Mouse (Mus musculus) testis, postnatal 10 days (tissue): ENCODE results near the gene Tprn.

Experiments
- DNase-seq: peaks from one replicate; pipeline ENCODE4 v3.0.0; 2021; ENCODE audit warnings: low spot score

Tprn gene

GRCm38 (mm10) chr2:25262291-25262767 is at the start of gene Tprn:
Tprn (plus strand) TSS chr2:25262618.
- DNase-seq = peak; percentile 93

- DNase-seq = no peak
Measured at GRCm38 (mm10) chr2:25213266-25213865, 49.1 kb upstream of the Tprn start.

DNA sequence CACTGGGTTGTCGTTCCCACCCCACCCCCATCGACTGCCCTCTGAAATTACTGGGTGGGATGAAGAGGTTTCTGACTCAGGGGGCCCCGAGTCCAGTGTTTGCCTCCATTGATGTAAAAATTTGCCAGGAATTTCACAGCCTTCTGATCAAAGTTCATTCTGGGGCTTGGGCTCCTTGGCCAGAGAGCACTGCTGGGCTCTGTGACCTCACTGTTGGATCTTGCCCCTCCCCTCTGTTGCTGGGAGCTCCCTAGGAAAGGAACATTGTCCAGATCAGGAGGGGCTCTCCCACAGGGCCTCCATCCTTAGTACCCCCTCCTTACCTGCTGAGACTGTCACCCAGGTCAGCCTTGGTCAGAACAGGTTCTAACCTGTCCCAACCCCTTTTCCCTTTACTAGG is 48.0 kb upstream of the Tprn start, which contains the start of gene Stpg3:
Gene Stpg3 (minus strand): TSS at position 194 of the 400 bp plus-strand sequence.
- DNase-seq = no peak

DNA sequence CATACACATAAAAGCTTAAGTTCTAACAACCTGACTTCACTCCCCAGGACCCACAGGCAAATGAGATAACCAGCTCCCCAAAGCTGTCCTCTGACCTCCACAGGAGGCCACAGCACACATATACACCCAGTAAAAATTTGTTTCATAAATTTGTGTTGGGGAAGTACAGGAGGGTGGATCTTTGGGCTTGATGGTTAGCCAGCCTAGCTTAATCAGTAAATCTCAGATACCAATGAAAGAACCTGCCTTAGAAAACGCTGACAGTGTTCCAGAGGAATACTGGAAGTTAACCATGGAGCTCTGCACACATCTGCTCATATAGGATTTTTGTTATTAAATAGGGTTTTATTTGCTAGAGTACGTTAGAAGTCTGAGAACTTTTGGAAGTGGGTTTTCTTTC is 44.8 kb upstream of the Tprn start:
- no peak for DNase-seq

GRCm38 (mm10) chr2:25218445-25218844 is 44.0 kb upstream of the Tprn start, which contains the start of gene Fam166a:
Fam166a (plus strand) TSS chr2:25218745.
- DNase-seq = no peak

DNA sequence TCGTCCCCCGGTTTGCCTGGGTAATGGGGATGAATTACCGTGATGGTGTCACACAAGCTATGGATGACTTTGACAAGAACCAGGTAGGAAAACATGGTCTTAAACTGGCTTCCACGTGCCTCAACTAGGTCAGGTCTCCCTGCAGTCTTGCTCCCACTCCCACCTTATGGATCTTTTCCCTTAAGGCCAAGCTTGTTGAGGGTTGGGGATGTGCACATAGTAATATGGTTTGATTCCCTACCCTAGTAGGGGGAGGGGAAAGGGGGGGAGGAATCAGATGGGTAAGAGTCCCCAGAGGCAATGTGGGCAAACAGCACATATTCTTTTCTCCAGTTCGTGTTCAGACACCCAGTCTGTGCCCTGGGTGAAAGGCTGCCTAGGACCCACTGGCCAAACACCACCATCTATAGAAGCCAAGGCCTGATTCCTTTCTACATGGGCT is 41.1 kb upstream of the Tprn start:
- DNase-seq = no peak

DNA sequence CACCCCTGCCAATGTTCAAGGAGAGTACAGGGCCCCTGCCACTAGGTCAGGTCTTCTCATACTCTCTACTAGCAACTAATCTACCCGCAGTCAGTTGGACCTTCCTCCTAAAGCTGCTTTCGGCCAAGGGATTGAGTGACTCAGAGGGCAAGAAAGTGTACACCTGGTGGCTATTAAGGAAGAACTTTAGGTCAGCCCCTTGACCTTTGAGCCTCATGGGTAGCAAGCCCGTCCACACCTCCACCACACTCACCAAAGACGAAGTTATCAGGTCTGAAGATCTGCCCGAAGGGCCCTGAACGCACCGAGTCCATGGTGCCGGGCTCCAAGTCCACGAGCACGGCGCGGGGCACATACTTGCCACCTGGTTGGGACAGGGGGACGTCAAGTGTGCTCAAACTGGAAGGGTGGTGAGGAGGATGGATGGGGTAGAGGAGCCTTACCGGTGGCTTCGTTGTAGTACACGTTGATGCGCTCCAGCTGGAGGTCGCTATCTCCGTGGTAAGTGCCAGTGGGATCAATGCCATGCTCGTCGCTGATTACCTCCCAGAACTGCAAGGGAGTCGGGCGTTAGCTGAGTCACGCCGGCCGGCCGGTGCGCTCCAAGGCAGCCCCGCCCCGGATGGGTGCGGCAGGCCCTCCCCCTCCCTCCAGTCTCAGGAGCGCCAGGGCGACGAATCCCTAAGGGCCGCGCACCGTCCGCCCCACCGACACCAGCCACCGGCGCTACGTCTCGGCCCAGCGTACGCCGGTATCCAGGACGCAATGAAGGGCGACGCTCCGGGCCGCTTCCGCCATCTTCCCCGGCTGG is 38.5 kb upstream of the Tprn start:
- DNase-seq = peak; percentile 82

GRCm38 (mm10) chr2:25224492-25224765 is 38.0 kb upstream of the Tprn start, which contains the start of gene Tubb4b:
Tubb4b (minus strand) TSS chr2:25224702.
- DNase-seq = no peak

- peak; percentile 94 for DNase-seq
Measured at GRCm38 (mm10) chr2:25224766-25225752, 37.4 kb upstream of the Tprn start.

DNA sequence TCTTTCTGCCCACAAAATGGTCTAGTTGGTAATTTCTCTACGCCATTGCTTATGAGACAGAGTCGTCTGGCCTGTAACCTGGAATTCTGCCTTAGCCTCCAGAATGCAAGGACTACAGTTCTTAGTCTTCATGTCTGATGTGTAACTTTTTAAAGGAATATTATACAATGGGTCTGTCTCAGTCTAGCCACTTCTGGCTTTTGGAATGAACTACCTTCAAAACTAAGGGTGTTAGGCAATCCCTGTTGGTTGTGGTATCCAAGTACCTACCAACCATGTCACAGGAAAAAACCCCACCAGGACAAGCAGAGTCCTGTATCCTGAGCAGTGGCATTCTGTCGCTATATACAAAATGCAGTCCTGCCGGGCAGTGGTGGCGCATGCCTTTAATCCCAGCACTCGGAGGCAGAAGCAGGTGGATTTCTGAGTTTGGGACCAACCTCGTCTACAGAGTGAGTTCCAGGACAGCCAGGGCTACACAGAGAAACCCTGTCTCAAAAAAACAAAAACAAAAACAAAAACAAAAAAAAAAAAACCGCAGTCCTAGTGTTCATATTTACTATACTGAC is 36.5 kb upstream of the Tprn start:
- no peak for DNase-seq

- DNase-seq = no peak
Measured at GRCm38 (mm10) chr2:25226864-25227263, 35.6 kb upstream of the Tprn start.

DNA sequence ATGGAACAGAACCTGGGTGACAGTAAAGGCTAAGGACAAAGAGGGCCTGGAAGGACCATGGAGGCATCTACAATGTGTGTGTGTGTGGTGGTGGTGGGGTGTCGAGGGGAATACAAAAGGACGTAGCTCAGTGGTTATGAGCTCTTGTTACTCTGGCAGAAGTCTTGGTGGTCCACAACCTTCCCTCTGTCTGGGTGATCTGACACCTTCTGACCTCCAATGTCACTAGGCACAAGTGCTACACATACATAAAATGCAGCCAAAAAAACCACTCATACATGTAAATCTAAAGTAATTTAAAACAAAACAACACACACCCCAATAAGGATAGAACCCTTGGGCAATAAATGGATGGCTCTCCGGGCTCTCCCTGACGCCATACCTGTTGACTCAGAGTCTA is 35.0 kb upstream of the Tprn start:
- no peak for DNase-seq

- DNase-seq = peak; percentile 90
Measured at GRCm38 (mm10) chr2:25228431-25228889, 34.0 kb upstream of the Tprn start.

- DNase-seq = no peak
Measured at GRCm38 (mm10) chr2:25228995-25229530, 33.4 kb upstream of the Tprn start.

GRCm38 (mm10) chr2:25229582-25229981 is 32.8 kb upstream of the Tprn start:
- DNase-seq = no peak

- DNase-seq = no peak
Measured at GRCm38 (mm10) chr2:25230581-25230980, 31.8 kb upstream of the Tprn start.

DNA sequence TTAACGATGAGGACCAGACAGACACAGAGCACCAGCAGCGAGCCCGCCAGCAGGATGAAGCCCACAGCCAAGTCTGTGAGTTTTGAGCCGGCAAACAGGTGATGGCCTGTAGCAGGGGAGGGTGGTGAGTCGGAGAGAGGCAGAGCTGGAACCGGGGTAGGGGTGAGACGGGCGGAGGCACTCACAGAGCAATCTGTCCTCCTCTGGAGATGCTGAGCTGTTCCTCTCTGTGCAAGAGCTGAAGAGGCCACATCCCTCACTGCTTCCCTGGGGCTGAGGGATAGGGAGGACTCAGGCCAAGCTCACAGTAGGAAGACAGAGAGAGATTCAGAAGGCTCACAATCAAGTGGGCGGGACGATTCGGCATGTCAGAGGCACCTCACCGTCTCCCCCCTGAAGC is 31.4 kb upstream of the Tprn start:
- no peak for DNase-seq

DNA sequence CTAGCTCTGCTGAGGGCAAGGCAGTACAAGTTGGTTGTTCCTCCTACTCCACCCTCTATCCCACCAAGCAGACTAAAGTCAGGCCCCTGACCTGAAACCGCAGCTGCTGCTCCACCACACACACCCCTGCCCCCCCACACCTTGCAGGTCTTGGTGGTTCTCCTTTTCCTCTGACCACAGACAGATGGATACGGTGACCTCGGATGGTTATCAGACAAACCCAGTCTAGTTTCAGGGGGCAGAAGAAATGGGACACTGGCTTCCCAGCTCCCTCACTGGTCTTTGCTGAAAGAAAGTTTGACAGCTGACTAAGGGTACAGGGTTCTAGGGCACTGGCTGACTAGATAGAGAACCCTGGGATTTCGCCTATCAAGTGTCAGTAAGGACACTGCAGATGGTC is 29.0 kb upstream of the Tprn start:
- DNase-seq = no peak

- no peak for DNase-seq
Measured at GRCm38 (mm10) chr2:25234050-25234449, 28.4 kb upstream of the Tprn start, which contains the start of gene Slc34a3. Slc34a3 (minus strand) TSS chr2:25234364.

GRCm38 (mm10) chr2:25234551-25235220 is 27.7 kb upstream of the Tprn start:
- no peak for DNase-seq

DNA sequence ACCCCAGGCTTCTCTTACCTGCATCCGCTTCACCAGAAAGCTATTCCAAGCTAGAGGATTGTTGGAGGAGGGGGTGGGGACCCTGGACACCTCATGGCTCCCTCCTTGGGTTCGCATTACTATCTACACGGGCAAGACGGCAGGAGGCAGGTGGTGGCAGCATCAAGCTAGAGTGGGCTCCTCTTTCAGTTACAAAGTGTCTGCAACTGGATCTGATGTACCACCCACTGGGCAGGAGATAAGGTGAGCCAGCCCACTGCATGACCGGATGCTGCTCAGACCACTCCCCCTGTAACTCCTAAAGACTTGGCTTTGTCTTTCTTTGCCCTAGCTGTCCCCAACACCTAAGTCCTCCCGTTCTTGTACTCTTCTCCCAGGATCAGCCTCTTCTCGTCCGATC is 25.8 kb upstream of the Tprn start, which contains the start of gene Rnf224:
Gene Rnf224 (minus strand): TSS at position 174 of the 400 bp plus-strand sequence.
- no peak for DNase-seq
